Mouse (Mus musculus) layer of hippocampus, adult 9-10 months (tissue): Measurements from ENCODE around the gene Entpd2.
A peak's percentile ranks its signal among the peaks of the same experiment; 100 is the strongest.

Experiments used
- DNase-seq: peaks from one replicate; pipeline ENCODE4 v3.0.0; 2022; ENCODE audit warnings: low spot score

The Entpd2 gene

GRCm38 (mm10) chr2:25429435-25430180 is 33.9 kb downstream of the Entpd2 start:
- DNase-seq = no peak

GRCm38 (mm10) chr2:25430395-25431233 is 34.9 kb downstream of the Entpd2 start:
- DNase-seq = peak; percentile 41

- DNase-seq = no peak
Observed at GRCm38 (mm10) chr2:25431308-25431855, 35.7 kb downstream of the Entpd2 start.

DNA sequence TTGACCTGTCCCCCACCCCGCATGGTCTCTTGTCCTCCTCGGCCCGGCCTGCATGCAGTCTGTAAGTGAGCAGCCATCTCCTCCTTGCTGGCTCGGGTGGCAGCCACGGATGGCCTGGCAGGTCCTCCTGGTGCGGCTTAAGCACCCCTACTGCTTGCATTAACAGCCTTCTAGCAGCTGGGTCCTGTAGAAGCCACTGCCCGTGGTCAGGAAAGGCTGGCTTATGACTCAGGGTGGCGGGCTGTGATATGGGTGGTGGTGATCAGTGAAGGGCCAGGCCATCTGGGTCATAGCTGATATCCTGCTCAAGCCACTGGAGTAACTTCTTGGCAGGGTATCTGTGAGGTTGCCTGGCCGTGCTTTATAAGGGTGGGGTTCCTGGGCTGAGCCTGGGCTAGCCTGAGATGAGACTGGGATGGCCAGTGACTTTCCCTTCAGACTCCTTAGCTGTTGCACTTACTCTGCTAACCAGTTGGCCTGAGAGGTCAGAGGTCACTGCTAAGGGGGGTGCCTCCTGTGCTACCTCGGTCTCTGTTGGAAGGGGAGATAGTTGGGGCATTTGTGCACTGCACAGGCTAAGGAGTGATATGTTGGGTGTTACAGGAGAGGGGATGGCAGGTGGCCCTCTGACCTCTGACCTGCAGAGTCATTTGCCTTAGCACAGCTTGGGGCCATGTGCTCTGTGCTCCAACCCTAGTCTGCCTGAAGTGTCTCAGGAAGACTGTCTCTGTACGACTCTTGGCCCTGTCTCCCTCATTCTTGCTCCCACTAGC is 36.8 kb downstream of the Entpd2 start:
- DNase-seq = no peak

DNA sequence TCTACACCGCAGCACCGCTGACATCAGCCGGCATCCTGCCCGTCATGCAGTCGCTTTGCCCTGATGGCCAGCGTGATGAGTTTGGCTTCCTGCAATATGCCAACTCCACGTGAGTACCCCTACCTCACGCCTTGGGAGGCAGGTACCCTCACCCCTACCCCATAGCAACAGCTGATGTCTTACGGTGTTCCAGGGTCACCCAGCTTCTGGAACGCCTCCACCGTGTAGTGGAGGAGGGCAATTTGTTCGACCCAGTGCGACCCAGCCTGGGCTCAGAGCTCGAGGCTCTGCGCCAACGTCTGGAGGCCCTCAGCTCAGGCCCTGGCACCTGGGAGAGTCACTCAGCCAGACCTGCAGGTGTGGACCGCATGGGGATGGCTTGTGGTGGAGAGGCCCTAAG is 37.4 kb downstream of the Entpd2 start:
- DNase-seq = no peak

DNA sequence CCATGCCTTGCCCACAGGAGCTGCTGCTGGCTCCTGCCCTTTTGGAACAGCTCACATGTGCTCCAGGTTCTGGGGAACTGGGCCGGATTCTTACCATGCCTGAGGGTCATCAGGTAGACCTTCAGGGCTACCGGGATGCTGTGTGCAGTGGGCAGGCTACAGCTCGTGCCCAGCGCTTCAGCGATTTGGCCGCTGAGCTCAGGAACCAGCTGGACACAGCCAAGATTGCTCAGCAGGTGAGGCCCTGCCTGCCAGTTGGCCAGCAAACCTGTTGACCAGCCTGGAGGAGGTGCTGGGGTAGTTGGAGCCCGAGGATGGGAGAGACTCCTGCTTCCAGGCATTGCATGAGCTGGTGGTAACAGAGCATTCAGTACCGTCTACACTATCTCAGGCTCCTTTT is 38.6 kb downstream of the Entpd2 start:
- no peak for DNase-seq

- no peak for DNase-seq
Observed at GRCm38 (mm10) chr2:25436286-25436820, 40.7 kb downstream of the Entpd2 start.

DNA sequence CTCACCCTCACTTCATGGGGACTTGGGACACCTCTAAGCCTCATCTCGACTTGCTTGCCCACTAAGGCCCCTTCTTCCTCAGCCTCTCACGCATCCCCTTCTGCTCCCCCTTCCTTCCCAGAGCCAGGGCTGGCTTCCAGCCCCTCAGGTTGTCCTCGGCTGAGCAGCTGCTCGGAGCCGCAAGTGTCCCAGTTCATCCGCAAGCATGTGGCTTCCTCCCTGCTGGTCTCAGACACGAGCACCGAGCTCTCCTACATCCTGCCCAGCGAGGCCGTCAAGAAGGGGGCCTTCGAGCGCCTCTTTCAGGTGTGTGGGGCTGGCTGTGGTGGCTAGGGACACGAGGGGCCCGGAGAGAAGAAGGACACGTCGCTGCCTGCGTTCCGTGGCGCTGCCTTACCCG is 45.4 kb downstream of the Entpd2 start:
- DNase-seq = no peak

GRCm38 (mm10) chr2:25442682-25443081 is 47.0 kb downstream of the Entpd2 start:
- DNase-seq = no peak
